Mouse (Mus musculus): ENCODE measurements around the gene Gp1ba.

GRCm38 (mm10) chr11:70646259-70646555, 7.3 kb downstream of the Gp1ba start:
- TF ChIP-seq CTCF (IDR thresholded peaks at IDR 0.05; ENCODE audit: low read depth, low read length) (no peak), GATA1 (IDR thresholded peaks at IDR 0.05; ENCODE audit: borderline replicate concordance, low read length) (no peak)

Data from G1E (cell line).